Mouse (Mus musculus) CD8-positive naive resting alpha-beta T cell, adult 2 months (primary cell): ENCODE measurements around the gene Olfr1462.

Source experiments
- DNase-seq, 2 experiments: peaks; one replicate each; pipeline ENCODE4 v3.0.0; 2022; ENCODE audit warnings: low read depth in 2 of 2, low spot score in 2 of 2

Gene Olfr1462

DNA sequence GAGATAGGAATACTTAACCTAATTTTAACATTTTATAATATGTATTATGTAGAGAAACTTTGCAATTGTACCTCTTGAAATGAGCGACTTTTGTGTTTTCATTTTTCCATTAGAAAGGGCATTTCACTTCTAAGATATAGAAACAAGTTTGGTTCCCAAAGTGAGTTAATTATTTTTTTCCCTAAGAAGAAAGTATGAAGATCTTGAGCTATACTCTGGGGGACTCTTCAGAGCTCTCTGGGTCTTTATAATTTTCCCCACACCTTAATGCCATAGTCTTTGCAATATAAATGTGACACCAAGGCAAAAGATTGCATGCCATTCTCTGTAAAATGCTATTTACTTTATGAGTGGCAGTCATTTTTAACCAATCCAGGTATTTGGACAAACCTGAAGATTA, at the start of gene Olfr1462:
Gene Olfr1462, plus strand, starts transcription at position 301 of the 400 bp plus-strand sequence.
- no peak for DNase-seq

DNA sequence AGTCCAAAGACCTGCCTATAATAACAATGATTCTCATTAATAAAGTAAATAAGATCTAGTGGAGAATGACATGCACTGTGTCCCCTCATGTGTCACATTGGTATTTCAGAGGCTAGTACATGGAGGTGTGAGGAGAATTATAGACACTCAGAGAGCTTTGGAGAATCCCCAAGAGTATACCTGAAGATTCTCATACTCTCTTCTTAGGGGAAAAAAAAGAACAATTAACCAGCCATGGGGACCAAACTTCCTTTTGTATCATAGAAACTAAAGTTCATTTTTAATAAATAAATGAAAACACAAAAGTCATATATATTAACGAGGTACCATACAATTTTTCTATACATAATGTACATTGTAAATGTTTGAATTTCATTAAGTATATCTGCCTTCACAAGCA, 36.1 kb upstream of the Olfr1462 start, which contains the start of gene Olfr1459:
Gene Olfr1459, minus strand, starts transcription at position 101 of the 400 bp plus-strand sequence.
- no peak for DNase-seq

DNA sequence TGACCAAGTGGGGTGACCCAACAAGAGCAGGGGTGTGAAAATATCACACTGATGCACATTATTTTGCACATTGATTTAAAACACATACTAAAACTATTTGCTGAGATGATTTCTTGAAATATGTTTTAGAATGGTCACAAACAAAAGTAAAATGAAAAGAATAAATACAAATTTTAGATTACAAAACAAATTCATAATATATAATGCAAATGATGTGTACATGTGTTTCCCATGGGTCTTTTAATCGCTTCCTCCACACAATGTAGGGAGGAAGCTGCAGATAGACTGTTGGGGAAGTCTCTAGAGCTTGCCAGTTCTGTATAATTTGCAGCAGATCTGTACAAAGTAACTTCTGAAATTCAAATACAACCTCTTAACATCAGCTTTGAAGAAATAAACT, 22.8 kb upstream of the Olfr1462 start, which contains the start of gene Olfr1461:
Gene Olfr1461, plus strand, starts transcription at position 301 of the 400 bp plus-strand sequence.
- no peak for DNase-seq

DNA sequence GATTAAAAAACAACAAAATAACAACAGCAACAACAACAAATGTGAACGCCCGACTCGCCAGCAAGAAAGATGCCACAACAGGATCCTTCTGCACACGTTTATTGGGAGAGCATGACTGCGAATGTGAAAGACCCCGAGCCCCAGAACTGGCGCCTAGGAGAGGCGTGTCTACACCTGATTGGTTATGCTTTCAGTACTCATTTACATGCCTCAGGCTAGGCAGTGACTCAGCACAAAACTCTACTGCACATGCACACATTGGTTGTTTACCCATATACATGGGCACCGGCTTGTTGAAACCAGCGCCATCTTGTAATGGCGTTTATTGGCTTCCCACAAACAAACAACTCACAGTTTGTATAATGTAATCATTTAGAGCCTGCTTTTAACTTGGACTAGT, 36.1 kb downstream of the Olfr1462 start:
- no peak for DNase-seq

DNA sequence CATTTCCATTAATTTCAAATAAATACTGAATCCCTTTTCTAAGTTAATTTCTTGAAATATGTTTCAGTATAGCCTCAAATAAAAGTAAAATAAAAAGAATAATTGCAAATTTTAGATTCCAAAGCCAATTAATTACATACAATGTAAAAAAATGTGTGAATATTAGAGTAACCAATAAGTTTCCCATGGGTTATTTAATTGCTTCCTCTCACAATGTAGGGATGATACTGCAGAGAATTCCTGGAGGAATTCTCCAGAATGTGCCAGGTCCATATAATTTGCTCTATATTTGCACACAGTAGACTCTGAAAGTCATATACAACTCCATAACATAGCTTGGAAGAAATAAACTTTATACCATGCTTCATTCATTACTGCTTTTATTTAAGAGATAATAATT, 45.5 kb downstream of the Olfr1462 start, which contains the start of gene Olfr1463:
Gene Olfr1463, plus strand, starts transcription at position 301 of the 400 bp plus-strand sequence.
- no peak for DNase-seq
